Mouse (Mus musculus): Measurements from ENCODE around the gene Zcchc17.

Gene Zcchc17

GRCm38 (mm10) chr4:130318122-130318521 is 41.6 kb downstream of the Zcchc17 start:
- DNase-seq (ENCODE audit: low spot score), result no peak

- DNase-seq (ENCODE audit: low spot score), result no peak
Observed at GRCm38 (mm10) chr4:130316691-130317090, 43.1 kb downstream of the Zcchc17 start.

GRCm38 (mm10) chr4:130315771-130316527 is 43.8 kb downstream of the Zcchc17 start:
- DNase-seq (ENCODE audit: low spot score), result no peak

- no peak for DNase-seq (ENCODE audit: low spot score)
Observed at GRCm38 (mm10) chr4:130313552-130313951, 46.2 kb downstream of the Zcchc17 start.

- DNase-seq (ENCODE audit: low spot score), result no peak
Observed at GRCm38 (mm10) chr4:130312526-130312925, 47.2 kb downstream of the Zcchc17 start.

GRCm38 (mm10) chr4:130309254-130309653 is 50.5 kb downstream of the Zcchc17 start:
- no peak for DNase-seq (ENCODE audit: low spot score)

- DNase-seq (ENCODE audit: low spot score), result peak; percentile 15
Observed at GRCm38 (mm10) chr4:130308231-130309081, 51.3 kb downstream of the Zcchc17 start, which contains the start of the genes Fabp3 and Gm10570. Fabp3 (plus strand) TSS chr4:130308595. Gm10570 (minus strand) TSS chr4:130308674.

GRCm38 (mm10) chr4:130307851-130308230 is 51.9 kb downstream of the Zcchc17 start:
- DNase-seq (ENCODE audit: low spot score), result no peak

GRCm38 (mm10) chr4:130306796-130307630 is 52.7 kb downstream of the Zcchc17 start:
- DNase-seq (ENCODE audit: low spot score), result no peak

- DNase-seq (ENCODE audit: low spot score), result no peak
Observed at GRCm38 (mm10) chr4:130304746-130305145, 55.0 kb downstream of the Zcchc17 start.

- no peak for DNase-seq (ENCODE audit: low spot score)
Observed at GRCm38 (mm10) chr4:130302285-130302870, 57.4 kb downstream of the Zcchc17 start.

GRCm38 (mm10) chr4:130299629-130300018 is 60.1 kb downstream of the Zcchc17 start:
- DNase-seq (ENCODE audit: low spot score), result no peak

GRCm38 (mm10) chr4:130298877-130299628 is 60.7 kb downstream of the Zcchc17 start:
- DNase-seq (ENCODE audit: low spot score), result no peak

- no peak for DNase-seq (ENCODE audit: low spot score)
Observed at GRCm38 (mm10) chr4:130297123-130297529, 62.6 kb downstream of the Zcchc17 start.

GRCm38 (mm10) chr4:130296243-130296965 is 63.3 kb downstream of the Zcchc17 start:
- DNase-seq (ENCODE audit: low spot score), result no peak

- DNase-seq (ENCODE audit: low spot score), result no peak
Observed at GRCm38 (mm10) chr4:130295047-130295745, 64.5 kb downstream of the Zcchc17 start.

GRCm38 (mm10) chr4:130294513-130294912 is 65.2 kb downstream of the Zcchc17 start:
- DNase-seq (ENCODE audit: low spot score), result no peak

- peak; percentile 54 for DNase-seq (ENCODE audit: low spot score)
Observed at GRCm38 (mm10) chr4:130292271-130292670, 67.5 kb downstream of the Zcchc17 start.

- DNase-seq (ENCODE audit: low spot score), result no peak
Observed at GRCm38 (mm10) chr4:130289824-130290223, 69.9 kb downstream of the Zcchc17 start.

GRCm38 (mm10) chr4:130286531-130286930 is 73.2 kb downstream of the Zcchc17 start:
- DNase-seq (ENCODE audit: low spot score), result no peak
